Mouse (Mus musculus) stomach, postnatal 0 days (tissue): ENCODE measurements around the gene Ifna1.
"Not testable (repeated sequence)": the region's sequence is repeated elsewhere in the genome, so short reads cannot be mapped to it uniquely, and the experiment has no call there.

Source experiments
- CTCF ChIP-seq: IDR thresholded peaks from 2 replicates; pipeline ENCODE4 v1.5.1; 2016; ENCODE audit warnings: antibody characterized with exemption, low read depth, mild to moderate bottlenecking, moderate library complexity
- EP300 ChIP-seq: optimal IDR thresholded peaks from 2 replicates; pipeline ENCODE3; 2016; ENCODE audit warnings: antibody characterized with exemption

GRCm38 (mm10) chr4:88805231-88805630 lies 44.7 kb upstream of the Ifna1 start, which contains the start of gene Gm13288:
- TF ChIP-seq CTCF, EP300: not testable (repeated sequence)
